Mouse (Mus musculus) limb, embryonic 15.5 days (tissue): ENCODE results near the gene Sept1. TPM values are rescaled to one million over a fixed set of nuclear protein-coding genes. Genes with fewer than 3 reads are reported as not detected.

Experiments
- ATAC-seq: fragments of 200-750 bp; cut with Nextera tagmentation; 2 replicates; pipeline ENCODE4 v1.8.0; 2017; ENCODE audit warnings: low read depth, moderate TSS enrichment; ENCODE audit not compliant: insufficient number of reproducible peaks, low FRiP score, low TSS enrichment
- H3K27ac ChIP-seq: fragments of 300-500 bp; sonication (generic); 2 replicates; pipeline ENCODE4 v1.5.1; 2015; ENCODE audit warnings: moderate library complexity, mild to moderate bottlenecking, inconsistent platforms
- H3K27me3 ChIP-seq: fragments of 300-500 bp; sonication (generic); 2 replicates; pipeline ENCODE4 v1.6.1; 2015; ENCODE audit warnings: inconsistent platforms
- H3K36me3 ChIP-seq: fragments of 300-500 bp; sonication (generic); 2 replicates; pipeline ENCODE4 v1.6.1; 2015; ENCODE audit warnings: inconsistent platforms
- H3K4me1 ChIP-seq: fragments of 300-500 bp; sonication (generic); 2 replicates; pipeline ENCODE4 v1.6.1; 2015; ENCODE audit warnings: inconsistent platforms
- H3K4me2 ChIP-seq: fragments of 300-500 bp; sonication (generic); 2 replicates; pipeline ENCODE4 v1.6.1; 2015; ENCODE audit warnings: mild to moderate bottlenecking, inconsistent platforms
- H3K4me3 ChIP-seq: fragments of 300-500 bp; sonication (generic); 2 replicates; pipeline ENCODE4 v1.5.1; 2015; ENCODE audit warnings: mild to moderate bottlenecking, inconsistent platforms
- H3K9ac ChIP-seq: fragments of 300-500 bp; sonication (generic); 2 replicates; pipeline ENCODE4 v1.6.1; 2015; ENCODE audit warnings: inconsistent platforms
- H3K9me3 ChIP-seq: fragments of 300-500 bp; sonication (generic); 2 replicates; pipeline ENCODE4 v1.6.1; 2016; ENCODE audit warnings: inconsistent platforms
- WGBS: fragments of 180-500 bp; shearing (Covaris S2); methylation state at CpG from one replicate; pipeline ENCODE4 v1.1.7; 2015; 5-methylcytosine and 5-hydroxymethylcytosine counted together
- polyA plus RNA-seq: library from polyadenylated mRNA; unstranded; fragments of >200 nt; fragmentation: Nextera tagmentation; extraction: Ambion mirVana; gene quantifications from 2 replicates; pipeline ENCODE4 v1.2.1, GENCODE M21; 2015

The Sept1 gene
- polyA plus RNA-seq, 1 experiment from 2014 or later = 22.7 TPM

DNA sequence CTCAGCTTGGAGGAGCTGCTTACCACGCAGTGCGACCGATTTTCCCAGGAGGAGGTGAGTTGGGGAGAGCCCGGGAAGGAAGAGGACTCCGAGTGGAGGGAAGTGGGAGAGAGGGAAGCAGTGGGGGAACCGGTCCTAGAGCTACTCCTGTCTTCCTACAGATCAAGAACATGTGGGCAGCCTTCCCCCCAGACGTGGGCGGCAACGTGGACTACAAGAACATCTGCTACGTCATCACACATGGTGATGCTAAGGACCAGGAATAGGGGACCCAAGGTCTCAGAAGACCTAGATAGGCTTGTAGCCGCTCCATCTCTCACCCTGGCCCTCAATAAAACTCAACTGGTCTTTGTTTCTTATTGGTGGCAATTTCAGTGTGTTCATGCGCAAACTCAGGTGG is 19.0 kb downstream of the Sept1 start:
- peak overlapping the region; percentile 33; the same call in 1 of the 2 replicates for H3K27ac ChIP-seq
- H3K4me1 ChIP-seq = peaks cover 26% of the 10 kb centered on the region
- H3K36me3 ChIP-seq = no peaks in the 10 kb centered on the region
- H3K27me3 ChIP-seq = no peaks in the 10 kb centered on the region
- WGBS = 48% methylated on average over 12 of the region's 12 CpGs
- H3K4me2 ChIP-seq = peak overlapping the region; percentile 76
- H3K9ac ChIP-seq = no peak overlapping the region
- H3K9me3 ChIP-seq = no peaks in the 10 kb centered on the region
- peak overlapping the region; percentile 41 for H3K4me3 ChIP-seq
- ATAC-seq = no peak

DNA sequence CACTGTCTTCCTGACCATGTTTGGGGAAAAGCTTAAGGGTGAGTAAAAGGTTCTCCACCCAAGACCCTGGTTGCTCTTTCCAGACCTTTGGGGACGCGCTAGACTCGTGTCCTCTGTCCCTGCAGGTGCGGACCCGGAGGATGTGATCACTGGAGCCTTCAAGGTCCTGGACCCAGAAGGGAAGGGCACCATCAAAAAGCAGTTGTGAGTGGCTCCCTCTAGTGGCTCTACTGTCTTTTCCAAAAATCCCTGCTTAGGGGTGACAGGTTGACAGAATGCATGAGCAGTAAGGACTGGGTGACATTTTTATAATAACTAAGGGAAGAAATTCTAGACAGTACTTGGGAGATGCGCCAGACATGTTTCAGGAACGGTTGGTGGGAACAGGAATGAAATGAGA is 19.4 kb downstream of the Sept1 start:
- Histone ChIP-seq H3K27me3 (no peaks in the 10 kb centered on the region), H3K4me1 (peaks cover 26% of the 10 kb centered on the region), H3K4me3 (peak overlapping the region; percentile 41), H3K9me3 (no peaks in the 10 kb centered on the region), H3K36me3 (no peaks in the 10 kb centered on the region), H3K4me2 (no peak overlapping the region; the same call in 1 of the 2 replicates), H3K27ac (0 out of 2 replicates have a peak overlapping the region, but pooled peaks have one; percentile 33), H3K9ac (no peak overlapping the region)
- ATAC-seq = no peak
- 42% methylated on average over 7 of the region's 7 CpGs for WGBS

DNA sequence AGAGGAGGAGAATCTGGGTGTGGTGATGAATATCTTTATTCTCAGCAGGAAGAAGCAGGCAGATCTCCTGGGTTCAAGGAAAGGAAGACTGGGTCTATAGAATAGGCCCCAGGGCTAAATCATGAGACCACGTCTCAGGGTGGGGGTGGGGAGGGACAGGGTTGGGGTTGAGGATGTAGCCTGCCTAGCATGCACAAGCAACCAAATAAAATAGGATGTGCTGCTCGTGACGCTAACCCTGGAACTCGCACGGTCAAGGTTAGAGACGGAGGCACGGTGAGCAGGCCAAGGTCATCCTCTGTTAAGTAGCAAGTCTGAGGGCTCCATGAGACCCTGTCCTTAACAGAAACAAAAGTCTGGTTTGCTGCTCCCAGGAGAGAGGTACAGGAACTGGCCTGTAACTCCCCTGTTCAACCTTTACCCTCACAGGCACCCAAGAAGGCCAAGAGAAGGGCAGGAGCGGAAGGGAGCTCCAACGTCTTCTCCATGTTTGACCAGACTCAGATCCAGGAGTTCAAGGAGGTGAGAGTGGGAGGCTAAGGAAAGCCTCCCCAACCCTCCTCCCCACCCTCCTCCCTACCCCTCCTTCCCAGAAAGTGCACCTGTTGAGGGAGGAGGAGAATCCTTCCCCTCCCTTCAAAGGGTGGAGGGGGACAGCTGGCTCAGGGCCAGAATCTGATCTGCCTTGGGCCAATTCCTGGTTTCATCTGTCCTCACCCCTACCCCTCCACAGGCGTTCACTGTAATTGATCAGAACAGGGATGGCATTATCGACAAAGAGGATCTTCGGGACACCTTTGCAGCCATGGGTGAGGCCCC is 20.3 kb downstream of the Sept1 start:
- Histone ChIP-seq H3K4me1 (peaks cover 26% of the 10 kb centered on the region), H3K27ac (no peak overlapping the region), H3K9me3 (no peaks in the 10 kb centered on the region), H3K36me3 (no peaks in the 10 kb centered on the region), H3K4me3 (peak overlapping the region; percentile 7), H3K9ac (no peak overlapping the region), H3K4me2 (no peak overlapping the region), H3K27me3 (no peaks in the 10 kb centered on the region)
- ATAC-seq = no peak
- 82% methylated on average over 12 of the region's 12 CpGs for WGBS

DNA sequence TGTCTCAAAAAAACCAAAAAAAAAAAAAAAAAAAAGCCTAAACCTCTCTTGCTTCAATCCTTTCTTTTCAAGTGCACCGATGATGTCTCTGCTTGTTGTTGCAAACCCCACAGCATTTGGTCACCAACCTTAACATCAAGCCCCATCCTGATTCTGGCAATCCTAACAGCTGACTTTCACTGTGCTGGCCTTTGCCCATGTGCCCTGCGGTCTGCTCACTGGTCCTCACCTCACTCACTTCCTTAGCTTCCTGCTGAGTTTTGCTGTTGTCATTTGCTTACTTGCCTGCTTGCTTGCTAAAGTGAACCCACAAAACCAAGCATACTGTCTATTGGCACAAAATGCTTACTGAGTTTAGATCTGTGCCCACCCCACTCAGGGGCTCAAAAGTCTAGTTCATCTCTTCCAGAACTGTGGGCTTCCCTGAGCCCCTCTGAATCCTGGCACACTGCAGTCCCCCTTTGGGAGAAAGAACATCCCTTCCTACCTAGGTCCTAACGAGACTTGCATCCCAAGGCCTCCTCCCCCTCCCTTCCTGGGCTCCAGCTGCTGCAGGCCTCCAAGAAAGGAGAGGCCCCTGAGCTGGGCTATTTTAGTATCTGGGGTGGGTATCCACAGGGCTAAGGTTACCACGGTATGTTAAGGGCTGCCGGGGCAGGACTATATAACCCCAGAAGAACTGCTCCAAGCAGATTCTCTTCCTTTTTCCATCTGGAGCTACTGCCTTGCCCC is 21.8 kb downstream of the Sept1 start:
- Histone ChIP-seq H3K4me1 (peaks cover 38% of the 10 kb centered on the region), H3K4me3 (no peak overlapping the region), H3K9me3 (no peaks in the 10 kb centered on the region), H3K9ac (no peak overlapping the region), H3K27me3 (no peaks in the 10 kb centered on the region), H3K4me2 (no peak overlapping the region), H3K36me3 (no peaks in the 10 kb centered on the region; the same call in 1 of the 2 replicates), H3K27ac (no peak overlapping the region; the same call in 1 of the 2 replicates)
- no peak for ATAC-seq
- WGBS = 65% methylated on average over 5 of the region's 5 CpGs

DNA sequence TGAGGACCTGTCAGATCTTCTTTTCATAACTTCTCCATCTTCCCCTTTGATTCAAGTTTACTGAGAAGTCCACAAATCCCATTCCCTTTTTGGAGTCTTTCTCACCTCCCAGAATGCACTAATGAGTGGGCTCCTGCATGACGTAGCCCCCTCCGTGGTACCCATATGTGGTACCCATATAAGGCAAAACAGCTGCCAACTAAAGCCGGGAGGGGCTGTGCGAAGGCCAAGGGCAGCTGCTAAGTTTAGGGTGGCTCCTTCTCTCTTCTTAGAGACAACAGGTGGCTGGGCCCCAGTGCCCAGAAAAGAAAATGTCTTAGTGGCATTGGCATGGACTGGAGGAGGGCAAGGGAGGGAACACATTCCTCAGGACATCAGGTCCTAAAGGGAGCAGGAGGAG is 22.7 kb downstream of the Sept1 start:
- WGBS = 81% methylated on average over 4 of the region's 4 CpGs
- H3K4me1 ChIP-seq = peaks cover 41% of the 10 kb centered on the region
- H3K9ac ChIP-seq = no peak overlapping the region
- H3K4me2 ChIP-seq = no peak overlapping the region
- no peaks in the 10 kb centered on the region for H3K9me3 ChIP-seq
- ATAC-seq = no peak
- H3K27me3 ChIP-seq = no peaks in the 10 kb centered on the region
- no peaks in the 10 kb centered on the region; the same call in 1 of the 2 replicates for H3K36me3 ChIP-seq
- H3K27ac ChIP-seq = no peak overlapping the region
- H3K4me3 ChIP-seq = no peak overlapping the region

DNA sequence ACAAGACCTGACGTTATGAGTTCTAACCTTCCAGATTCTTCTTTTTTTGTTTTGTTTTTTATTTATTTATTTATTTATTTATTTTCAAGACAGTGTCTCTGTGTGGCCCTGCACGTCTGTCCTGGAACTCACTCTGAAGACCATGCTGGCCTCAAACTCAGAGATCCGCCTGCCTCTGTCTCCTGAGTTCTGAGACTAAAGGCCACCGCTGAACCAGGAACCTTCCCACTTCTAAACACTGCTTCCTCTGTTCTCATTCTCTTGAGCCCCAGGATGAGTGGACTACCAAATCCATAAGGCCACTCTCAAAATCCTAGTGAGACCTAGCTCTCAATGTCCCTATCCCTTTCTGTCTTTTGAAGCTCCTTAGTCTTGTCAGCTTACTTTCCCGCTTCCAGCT is 23.1 kb downstream of the Sept1 start:
- Histone ChIP-seq H3K4me2 (peak overlapping the region; percentile 79; the same call in 1 of the 2 replicates), H3K27me3 (no peaks in the 10 kb centered on the region), H3K27ac (peak overlapping the region; percentile 93; the same call in 1 of the 2 replicates), H3K9me3 (no peaks in the 10 kb centered on the region), H3K36me3 (no peaks in the 10 kb centered on the region; the same call in 1 of the 2 replicates), H3K9ac (no peak overlapping the region), H3K4me3 (peak overlapping the region; percentile 97; the same call in 1 of the 2 replicates), H3K4me1 (peaks cover 41% of the 10 kb centered on the region)
- no peak for ATAC-seq
- 82% methylated on average over 5 of the region's 5 CpGs for WGBS

DNA sequence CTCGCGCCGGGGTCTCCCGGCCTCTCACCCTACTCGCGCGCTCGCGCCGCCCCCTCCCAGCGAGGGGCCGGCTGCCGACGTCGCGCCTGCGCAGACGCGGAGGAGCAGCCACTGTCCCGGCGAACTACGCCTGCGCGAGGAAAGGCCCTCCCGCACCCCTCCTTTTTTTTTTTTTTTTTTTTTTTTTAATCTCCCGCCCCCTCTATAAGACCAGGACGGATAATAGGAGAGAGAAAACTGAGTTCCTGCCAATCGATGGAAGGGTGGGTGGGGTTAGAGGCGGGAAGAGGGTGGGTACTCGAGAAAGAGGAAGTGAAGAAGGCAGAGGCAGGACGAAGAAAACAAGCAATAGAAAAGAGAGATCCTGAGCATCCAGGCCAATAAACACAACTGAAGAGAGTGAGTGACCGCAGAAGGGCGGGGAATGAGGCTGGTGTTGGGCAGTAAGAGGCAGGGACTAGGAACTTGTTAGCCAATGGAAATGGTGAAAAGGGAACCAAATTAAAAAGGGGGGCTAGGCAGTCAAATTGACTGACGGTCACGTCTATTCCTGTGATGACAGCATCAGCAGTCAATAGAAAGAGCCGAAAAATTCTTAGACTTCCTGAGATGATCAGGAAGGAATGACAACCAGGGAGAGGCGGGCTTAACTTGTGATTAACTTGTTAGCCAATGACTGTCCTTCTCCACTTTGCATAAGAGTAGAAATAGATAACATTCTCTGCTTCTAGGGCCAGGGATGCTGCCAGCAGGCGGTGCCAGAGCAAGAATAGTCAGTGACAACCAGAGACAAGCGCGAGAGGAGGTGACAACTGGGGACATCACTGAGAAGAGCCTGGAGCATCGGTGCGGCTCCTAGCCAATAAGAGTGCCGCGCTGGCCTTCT is 24.1 kb downstream of the Sept1 start, which contains the start of gene Mylpf:
Gene Mylpf, plus strand, starts transcription at position 338 of the 886 bp plus-strand sequence.
- H3K4me1 ChIP-seq = peaks cover 31% of the 10 kb centered on the region
- ATAC-seq = peak; percentile 96
- WGBS = 0% methylated on average over 42 of the region's 44 CpGs

DNA sequence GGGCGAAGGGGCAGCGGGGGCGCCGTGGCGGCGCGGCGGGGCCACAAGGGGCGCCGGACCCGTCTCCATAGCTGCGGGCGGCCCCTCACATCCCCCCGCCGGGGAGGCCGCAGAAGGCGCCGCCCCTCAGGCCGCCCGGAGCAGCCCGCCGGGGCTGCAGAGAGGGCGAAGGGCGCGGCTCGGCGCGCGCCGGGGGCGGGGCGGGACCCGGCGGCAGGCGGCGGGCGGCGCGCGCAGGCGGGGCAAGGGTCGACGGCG is 24.7 kb downstream of the Sept1 start, which contains the start of gene Tbc1d10b:
Gene Tbc1d10b, minus strand, starts transcription at position 174 of the 258 bp plus-strand sequence.
- peak within 1 kb of the TSS; percentile 97 for H3K4me3 ChIP-seq
- peaks cover 27% of the 10 kb centered on the region for H3K4me1 ChIP-seq
- H3K36me3 ChIP-seq = peaks cover 8% of the 10 kb centered on the region
- H3K4me2 ChIP-seq = peak within 1 kb of the TSS; percentile 83
- H3K27me3 ChIP-seq = no peaks in the 10 kb centered on the region
- ATAC-seq = peak; percentile 15
- no peaks in the 10 kb centered on the region for H3K9me3 ChIP-seq
- peak within 1 kb of the TSS; percentile 93 for H3K27ac ChIP-seq
- WGBS = under 1% methylated on average over 25 of the region's 44 CpGs
- H3K9ac ChIP-seq = peak within 1 kb of the TSS; percentile 90

More for the DNA sequence above, 24.1 kb downstream of the Sept1 start, which contains the start of gene Mylpf:
- Histone ChIP-seq H3K36me3 (peaks cover 3% of the 10 kb centered on the region), H3K27me3 (no peaks in the 10 kb centered on the region), H3K9me3 (no peaks in the 10 kb centered on the region), H3K9ac (peak within 1 kb of the TSS; percentile 90), H3K27ac (peak within 1 kb of the TSS; percentile 93), H3K4me3 (peak within 1 kb of the TSS; percentile 97), H3K4me2 (peak within 1 kb of the TSS; percentile 83)

DNA sequence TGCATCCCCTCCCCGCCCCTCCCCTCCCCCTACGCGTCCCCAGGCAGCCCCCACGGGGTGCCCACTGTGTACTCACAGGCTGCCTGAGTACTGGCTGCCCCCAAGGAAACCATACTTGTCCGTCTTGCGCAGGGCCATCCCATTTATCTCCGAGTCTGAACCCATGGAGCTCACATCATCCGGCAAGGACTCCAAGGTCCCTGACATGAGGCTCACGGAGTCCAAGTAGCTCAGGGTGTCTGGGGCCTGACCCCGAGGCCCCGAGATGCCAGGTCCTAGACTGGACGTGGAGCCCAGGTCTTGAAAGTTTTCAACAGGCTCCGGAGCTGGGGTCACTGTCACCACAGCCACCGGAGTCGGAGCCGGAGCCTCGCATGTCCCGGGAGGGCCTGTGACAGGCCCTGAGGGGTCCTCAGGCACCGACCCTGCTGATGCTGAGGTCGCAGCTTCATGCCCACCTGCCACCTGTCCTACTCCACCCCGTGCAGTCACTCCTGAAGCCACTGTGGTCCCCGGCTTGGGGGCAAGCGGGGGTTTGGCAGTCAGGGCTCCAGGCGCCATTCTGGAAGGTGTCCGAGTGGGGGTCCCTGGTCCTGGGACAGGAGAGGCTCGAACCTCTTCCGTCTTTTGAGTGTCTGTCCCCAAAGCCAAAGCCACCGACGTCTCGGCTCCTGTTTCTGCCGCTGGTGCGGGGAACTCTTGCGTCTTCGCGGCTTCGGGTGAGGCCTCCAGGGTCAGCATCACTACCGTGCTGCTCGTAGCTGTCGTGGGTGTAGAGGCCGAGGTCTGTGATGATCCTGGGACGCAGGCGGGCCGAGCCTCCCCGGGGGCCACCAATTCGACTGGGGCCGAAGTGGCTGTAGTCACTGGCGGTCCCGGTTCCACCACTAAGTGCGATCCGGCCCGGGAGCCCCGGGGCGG is 25.3 kb downstream of the Sept1 start:
- peak overlapping the region; percentile 97 for H3K4me3 ChIP-seq
- H3K9ac ChIP-seq = peak overlapping the region; percentile 90
- H3K9me3 ChIP-seq = no peaks in the 10 kb centered on the region
- H3K27ac ChIP-seq = peak overlapping the region; percentile 88
- H3K27me3 ChIP-seq = no peaks in the 10 kb centered on the region
- peaks cover 27% of the 10 kb centered on the region for H3K4me1 ChIP-seq
- ATAC-seq = no peak
- H3K36me3 ChIP-seq = peaks cover 14% of the 10 kb centered on the region
- H3K4me2 ChIP-seq = peak overlapping the region; percentile 83
- WGBS = under 1% methylated on average over 53 of the region's 53 CpGs

DNA sequence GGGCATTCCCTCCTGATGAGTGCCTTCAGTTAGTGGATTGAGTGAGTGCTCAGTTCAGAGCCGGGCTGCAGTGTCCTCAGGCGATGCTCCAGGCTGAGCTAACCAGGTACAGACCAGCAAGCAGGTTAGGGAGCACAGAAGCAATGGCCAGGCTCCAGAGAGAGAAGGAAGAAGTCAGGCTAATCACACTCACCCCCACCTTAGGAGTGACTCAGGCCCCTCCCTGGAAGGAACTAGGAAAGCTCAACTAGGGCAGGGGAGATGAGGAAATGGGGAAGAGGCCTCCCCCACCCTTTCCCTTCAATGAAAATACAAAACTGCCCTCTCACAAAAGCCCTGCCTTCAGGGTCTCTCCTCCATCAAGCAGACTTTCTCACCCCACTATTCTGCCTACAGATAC is 26.3 kb downstream of the Sept1 start:
- H3K4me2 ChIP-seq = peak overlapping the region; percentile 83
- H3K27ac ChIP-seq = peak overlapping the region; percentile 88; the same call in 1 of the 2 replicates
- no peaks in the 10 kb centered on the region for H3K9me3 ChIP-seq
- no peak for ATAC-seq
- H3K9ac ChIP-seq = peak overlapping the region; percentile 90
- WGBS = 42% methylated on average over 2 of the region's 2 CpGs
- H3K4me3 ChIP-seq = peak overlapping the region; percentile 97
- peaks cover 22% of the 10 kb centered on the region for H3K36me3 ChIP-seq
- H3K4me1 ChIP-seq = peaks cover 27% of the 10 kb centered on the region
- no peaks in the 10 kb centered on the region for H3K27me3 ChIP-seq
